Mouse (Mus musculus): ENCODE results near the gene Orm1. TPM values are rescaled to one million over a fixed set of nuclear protein-coding genes. Genes with fewer than 3 reads are reported as not detected.

Orm1 gene
- not detected for total RNA-seq (2023)

GRCm38 (mm10) chr4:63344295-63344694 is at the start of gene Orm1:
Gene Orm1 (plus strand): TSS chr4:63344560.

GRCm38 (mm10) chr4:63355877-63356665 is 11.7 kb downstream of the Orm1 start, which contains the start of gene Orm3:
Gene Orm3 (plus strand): TSS chr4:63356162.

GRCm38 (mm10) chr4:63362150-63362549 is 17.8 kb downstream of the Orm1 start, which contains the start of gene Orm2:
Gene Orm2 (plus strand): TSS chr4:63362449.

Other genes with a start within 250 kb of the Orm1 start
- not detected for gene Ambp, start 189.8 kb upstream of the Orm1 start, total RNA-seq (2023)
- not detected for gene Kif12, start 172.4 kb upstream of the Orm1 start, total RNA-seq (2023)
- gene Col27a1, start 130.6 kb upstream of the Orm1 start, total RNA-seq (2023): 1 to 10 TPM; 6.7 to 6.8 TPM
- gene Orm3, start 11.6 kb downstream of the Orm1 start, total RNA-seq (2023): not detected
- gene Orm2, start 17.9 kb downstream of the Orm1 start, total RNA-seq (2023): not detected
- gene Akna, start 58.8 kb downstream of the Orm1 start, total RNA-seq (2023): 100 to 1,000 TPM; 276 to 290 TPM
- 1 to 10 TPM; 6.8 to 9.9 TPM for gene Whrn, start 151.4 kb downstream of the Orm1 start, total RNA-seq (2023)
- gene Atp6v1g1, start 200.2 kb downstream of the Orm1 start, total RNA-seq (2023): 100 to 1,000 TPM; 113 to 117 TPM
- 10 to 100 TPM; 58.9 to 65.2 TPM for gene Tmem268, start 214.2 kb downstream of the Orm1 start, total RNA-seq (2023)